Mouse (Mus musculus): Measurements from ENCODE around the gene Igfn1.

DNA sequence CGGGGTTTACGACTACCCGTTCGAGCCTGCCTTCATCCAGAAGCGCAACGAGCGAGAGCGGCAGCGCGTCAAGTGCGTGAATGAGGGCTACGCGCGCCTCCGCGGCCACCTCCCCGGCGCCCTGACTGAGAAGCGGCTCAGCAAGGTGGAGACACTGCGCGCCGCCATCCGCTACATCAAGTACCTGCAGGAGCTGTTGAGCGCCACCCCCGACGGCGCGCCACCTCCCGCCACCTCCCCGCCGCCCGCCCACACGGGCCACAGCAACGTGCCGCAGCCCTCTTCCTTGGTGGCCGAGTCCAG lies 44.8 kb upstream of the Igfn1 start:
- TF ChIP-seq CTCF (IDR thresholded peaks at IDR 0.05; ENCODE audit: borderline replicate concordance, control insufficient read depth, extremely low read depth, insufficient read depth, low read length, poor library complexity), result no peak
- TF ChIP-seq POLR2A (IDR thresholded peaks at IDR 0.05; ENCODE audit: control insufficient read depth, extremely low read depth, insufficient read depth, low read length, poor library complexity), result no peak
